Mouse (Mus musculus) stomach, embryonic 16.5 days (tissue): ENCODE measurements around the gene Fchsd2. TPM values are rescaled to one million over a fixed set of nuclear protein-coding genes. Genes with fewer than 3 reads are reported as not detected.

Source experiments
- ATAC-seq: fragments of 200-750 bp; cut with Nextera tagmentation; 2 replicates; pipeline ENCODE4 v1.8.0; 2017; ENCODE audit warnings: moderate number of reproducible peaks, moderate TSS enrichment; ENCODE audit not compliant: insufficient read depth, low FRiP score
- H3K27ac ChIP-seq: fragments of 300-500 bp; sonication (generic); 2 replicates; pipeline ENCODE4 v1.5.1; 2014; ENCODE audit warnings: low read length
- H3K27me3 ChIP-seq: fragments of 300-500 bp; sonication (generic); 2 replicates; pipeline ENCODE4 v1.6.1; 2014; ENCODE audit warnings: low read length, control low read depth, mixed read lengths; ENCODE audit not compliant: control insufficient read depth, insufficient read depth
- H3K36me3 ChIP-seq: fragments of 300-500 bp; sonication (generic); 2 replicates; pipeline ENCODE4 v1.6.1; 2014; ENCODE audit warnings: low read length; ENCODE audit not compliant: control insufficient read depth, insufficient read depth
- H3K4me1 ChIP-seq: fragments of 300-500 bp; sonication (generic); 2 replicates; pipeline ENCODE4 v1.6.1; 2014; ENCODE audit warnings: low read length, control low read depth, mixed read lengths; ENCODE audit not compliant: control insufficient read depth, insufficient read depth
- H3K4me2 ChIP-seq: fragments of 300-500 bp; sonication (generic); 2 replicates; pipeline ENCODE4 v1.6.1; 2014; ENCODE audit warnings: low read depth, low read length, mixed read lengths
- H3K4me3 ChIP-seq: fragments of 300-500 bp; sonication (generic); replicated peaks from 2 replicates; pipeline ENCODE4 v1.5.1; 2014; ENCODE audit warnings: mild to moderate bottlenecking, low read length
- H3K9ac ChIP-seq: fragments of 300-500 bp; sonication (generic); 2 replicates; pipeline ENCODE4 v1.6.1; 2014; ENCODE audit warnings: low read length
- H3K9me3 ChIP-seq: fragments of 300-500 bp; sonication (generic); replicated peaks from 2 replicates; pipeline ENCODE4 v1.6.1; 2016; ENCODE audit warnings: low read length, control low read depth; ENCODE audit not compliant: control insufficient read depth
- WGBS: fragments of 180-500 bp; shearing (Covaris S2); extraction: QIAGEN DNeasy Blood & Tissue Kit; methylation state at CpG from one replicate; pipeline ENCODE4 v1.1.7; 2014; 5-methylcytosine and 5-hydroxymethylcytosine counted together
- polyA plus RNA-seq: library from polyadenylated mRNA; unstranded; fragments of >200 nt; fragmentation: Nextera tagmentation; extraction: Ambion mirVana; gene quantifications from 2 replicates; pipeline ENCODE4 v1.2.1, GENCODE M21; 2015

Gene Fchsd2
- polyA plus RNA-seq, 1 experiment from 2014 or later = 20.0 TPM

GRCm38 (mm10) chr7:101301361-101301880 is 208.8 kb downstream of the Fchsd2 start:
- Histone ChIP-seq H3K4me2 (peak overlapping the region; percentile 94), H3K9ac (peak overlapping the region; percentile 86), H3K9me3 (no peaks in the 10 kb centered on the region), H3K4me1 (peaks cover 19% of the 10 kb centered on the region), H3K27me3 (no peaks in the 10 kb centered on the region), H3K4me3 (peak overlapping the region; percentile 72), H3K36me3 (no peaks in the 10 kb centered on the region), H3K27ac (peak overlapping the region; percentile 70)
- WGBS = 3% methylated on average over 30 of the region's 30 CpGs
- ATAC-seq = peak; percentile 27

GRCm38 (mm10) chr7:101301881-101302456 is 209.3 kb downstream of the Fchsd2 start, which contains the start of gene Atg16l2:
TSS of gene Atg16l2 (minus strand) at chr7:101302251.
- peak within 1 kb of the TSS; percentile 70 for H3K27ac ChIP-seq
- peaks cover 16% of the 10 kb centered on the region for H3K4me1 ChIP-seq
- no peaks in the 10 kb centered on the region for H3K27me3 ChIP-seq
- H3K4me3 ChIP-seq = peak within 1 kb of the TSS; percentile 72
- WGBS = 0% methylated on average over 39 of the region's 39 CpGs
- no peaks in the 10 kb centered on the region for H3K9me3 ChIP-seq
- ATAC-seq = peak; percentile 95
- no peaks in the 10 kb centered on the region for H3K36me3 ChIP-seq
- H3K9ac ChIP-seq = peak within 1 kb of the TSS; percentile 86
- peak within 1 kb of the TSS; percentile 94 for H3K4me2 ChIP-seq

- peak overlapping the region; percentile 86 for H3K9ac ChIP-seq
- peak overlapping the region; percentile 43 for H3K27ac ChIP-seq
These were observed 210.0 kb downstream of the Fchsd2 start for GRCm38 (mm10) chr7:101302691-101303090.

GRCm38 (mm10) chr7:101306841-101307240 is 214.2 kb downstream of the Fchsd2 start:
- Histone ChIP-seq H3K9me3 (no peaks in the 10 kb centered on the region), H3K27ac (no peak overlapping the region), H3K36me3 (no peaks in the 10 kb centered on the region), H3K4me1 (peaks cover 6% of the 10 kb centered on the region), H3K4me3 (no peak overlapping the region), H3K4me2 (no peak overlapping the region), H3K27me3 (no peaks in the 10 kb centered on the region), H3K9ac (no peak overlapping the region)
- 37% methylated on average over 2 of the region's 2 CpGs for WGBS
- no peak for ATAC-seq

More at GRCm38 (mm10) chr7:101302691-101303090, 210.0 kb downstream of the Fchsd2 start:
- H3K27me3 ChIP-seq = no peaks in the 10 kb centered on the region
- H3K4me2 ChIP-seq = peak overlapping the region; percentile 94
- H3K4me3 ChIP-seq = peak overlapping the region; percentile 72
- H3K9me3 ChIP-seq = no peaks in the 10 kb centered on the region
- no peaks in the 10 kb centered on the region for H3K36me3 ChIP-seq
- 35% methylated on average over 7 of the region's 7 CpGs for WGBS
- ATAC-seq = no peak
- H3K4me1 ChIP-seq = peaks cover 15% of the 10 kb centered on the region

GRCm38 (mm10) chr7:101309985-101310326 is 217.3 kb downstream of the Fchsd2 start:
- Histone ChIP-seq H3K27me3 (no peaks in the 10 kb centered on the region), H3K4me1 (no peaks in the 10 kb centered on the region), H3K36me3 (no peaks in the 10 kb centered on the region), H3K9ac (peak overlapping the region; percentile 71), H3K4me3 (peak overlapping the region; percentile 56), H3K9me3 (no peaks in the 10 kb centered on the region), H3K4me2 (peak overlapping the region; percentile 60), H3K27ac (peak overlapping the region; percentile 89)
- 30% methylated on average over 5 of the region's 5 CpGs for WGBS
- ATAC-seq = no peak

- WGBS = under 1% methylated on average over 43 of the region's 43 CpGs
- ATAC-seq = peak; percentile 96
- Histone ChIP-seq H3K4me2 (peak overlapping the region; percentile 60), H3K9me3 (no peaks in the 10 kb centered on the region), H3K9ac (peak overlapping the region; percentile 71), H3K27me3 (no peaks in the 10 kb centered on the region), H3K27ac (peak overlapping the region; percentile 89), H3K4me1 (0 out of 2 replicates have a peak, but pooled peaks cover 2% of the 10 kb centered on the region), H3K4me3 (peak overlapping the region; percentile 56), H3K36me3 (no peaks in the 10 kb centered on the region)
These were observed 217.8 kb downstream of the Fchsd2 start for GRCm38 (mm10) chr7:101310327-101311028.

- Histone ChIP-seq H3K4me1 (0 out of 2 replicates have a peak, but pooled peaks cover 7% of the 10 kb centered on the region), H3K4me2 (peak overlapping the region; percentile 60), H3K27ac (no peak overlapping the region), H3K9me3 (no peaks in the 10 kb centered on the region), H3K9ac (0 out of 2 replicates have a peak overlapping the region, but pooled peaks have one; percentile 31), H3K4me3 (peak overlapping the region; percentile 14), H3K27me3 (no peaks in the 10 kb centered on the region), H3K36me3 (no peaks in the 10 kb centered on the region)
- no peak for ATAC-seq
- WGBS = 36% methylated on average over 2 of the region's 2 CpGs
These were observed 218.4 kb downstream of the Fchsd2 start for GRCm38 (mm10) chr7:101311061-101311460.

GRCm38 (mm10) chr7:101313033-101313432 is 220.4 kb downstream of the Fchsd2 start:
- H3K27me3 ChIP-seq = no peaks in the 10 kb centered on the region
- no peak overlapping the region for H3K4me2 ChIP-seq
- no peaks in the 10 kb centered on the region for H3K36me3 ChIP-seq
- ATAC-seq = no peak
- 64% methylated on average over 3 of the region's 3 CpGs for WGBS
- H3K4me1 ChIP-seq = peaks cover 12% of the 10 kb centered on the region; the same call in 1 of the 2 replicates
- H3K9me3 ChIP-seq = no peaks in the 10 kb centered on the region
- no peak overlapping the region for H3K9ac ChIP-seq
- H3K27ac ChIP-seq = no peak overlapping the region
- H3K4me3 ChIP-seq = no peak overlapping the region

GRCm38 (mm10) chr7:101314396-101314795 is 221.7 kb downstream of the Fchsd2 start:
- no peak for ATAC-seq
- WGBS = 63% methylated on average over 5 of the region's 5 CpGs
- H3K4me2 ChIP-seq = no peak overlapping the region

More at GRCm38 (mm10) chr7:101314396-101314795, 221.7 kb downstream of the Fchsd2 start:
- Histone ChIP-seq H3K9me3 (no peaks in the 10 kb centered on the region), H3K36me3 (no peaks in the 10 kb centered on the region), H3K27me3 (no peaks in the 10 kb centered on the region), H3K27ac (no peak overlapping the region), H3K4me1 (peaks cover 12% of the 10 kb centered on the region; the same call in 1 of the 2 replicates), H3K4me3 (no peak overlapping the region), H3K9ac (no peak overlapping the region)
